Mouse (Mus musculus) bone marrow, adult 2 months (tissue): ENCODE data around the gene Col17a1. TPM values are rescaled to one million over a fixed set of nuclear protein-coding genes. Genes with fewer than 3 reads are reported as not detected.

Experiments used
- H3K27ac ChIP-seq: fragments of 200-500 bp; 2 replicates; pipeline ENCODE4 v1.5.1; 2012; ENCODE audit warnings: low read depth, mild to moderate bottlenecking, control low read depth, inconsistent platforms, low read length; ENCODE audit not compliant: control insufficient read depth, poor library complexity, insufficient read depth
- H3K4me1 ChIP-seq: fragments of 200-500 bp; 2 replicates; pipeline ENCODE4 v1.6.1; 2011; ENCODE audit warnings: low read length; ENCODE audit not compliant: control insufficient read depth, insufficient read depth
- H3K4me3 ChIP-seq: fragments of 200-500 bp; replicated peaks from 2 replicates; pipeline ENCODE3; 2011; ENCODE audit warnings: mild to moderate bottlenecking, low read depth, low read length, control low read depth; ENCODE audit not compliant: control insufficient read depth
- CTCF ChIP-seq: fragments of 200-500 bp; IDR thresholded peaks from 2 replicates; pipeline ENCODE4 v1.5.1; 2011; ENCODE audit warnings: low read length, control low read depth; ENCODE audit not compliant: control insufficient read depth, insufficient read depth
- POLR2A ChIP-seq: fragments of 200-500 bp; IDR thresholded peaks from 2 replicates; pipeline ENCODE4 v1.6.1; 2011; ENCODE audit warnings: low read depth, mild to moderate bottlenecking, control low read depth, low read length, borderline replicate concordance; ENCODE audit not compliant: control insufficient read depth
- WGBS: fragments of 180-500 bp; shearing (Covaris S2); methylation state at CpG from one replicate; pipeline ENCODE4 v1.1.7; 2018; 5-methylcytosine and 5-hydroxymethylcytosine counted together
- polyA plus RNA-seq: library from polyadenylated mRNA; stranded (reverse); fragments of >200 nt; gene quantifications from 2 replicates; pipeline ENCODE4 v1.2.4, GENCODE M21; 2011; ENCODE audit warnings: low replicate concordance; ENCODE audit not compliant: missing spikeins, insufficient read depth, insufficient read length

Col17a1 gene
- polyA plus RNA-seq, 1 experiment = not detected

DNA sequence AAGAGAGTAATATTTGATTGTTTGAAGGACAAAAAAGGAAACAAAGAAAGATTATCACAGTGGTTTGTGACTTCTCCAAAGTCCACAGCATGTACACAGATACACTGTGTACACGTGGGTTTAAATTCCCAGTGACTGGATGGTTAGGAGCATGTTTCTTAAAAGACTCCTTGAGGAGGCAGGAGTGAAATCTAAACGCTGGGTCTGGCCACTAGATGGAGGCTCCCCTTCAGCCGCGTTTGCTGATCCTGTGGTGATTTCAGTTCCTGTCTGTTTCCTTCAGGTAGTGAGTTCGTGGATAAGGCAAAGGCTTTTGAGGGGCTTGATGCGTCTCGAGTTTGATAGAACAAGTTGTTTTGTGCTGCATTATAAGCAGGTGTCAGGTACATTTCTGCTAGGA is 78.5 kb downstream of the Col17a1 start:
- TF ChIP-seq POLR2A (no peak), CTCF (no peak)
- WGBS = 54% methylated on average over 7 of the region's 7 CpGs

GRCm38 (mm10) chr19:47608513-47608912 is 83.4 kb downstream of the Col17a1 start:
- no peak for TF ChIP-seq CTCF
- TF ChIP-seq POLR2A = no peak
- Histone ChIP-seq H3K4me1 (no peaks in the 10 kb centered on the region), H3K4me3 (no peak overlapping the region), H3K27ac (no peak overlapping the region)
- 49% methylated on average over 3 of the region's 3 CpGs for WGBS

More for the DNA sequence above, 78.5 kb downstream of the Col17a1 start:
- no peaks in the 10 kb centered on the region for H3K4me1 ChIP-seq
- H3K27ac ChIP-seq = no peak overlapping the region
- no peak overlapping the region for H3K4me3 ChIP-seq

Other genes starting within 250 kb of the Col17a1 start
- gene Sh3pxd2a, start 227.7 kb downstream of the Col17a1 start, polyA plus RNA-seq = 6.3 and 8.3 TPM in 2 replicates
- gene Stn1, start 154.6 kb downstream of the Col17a1 start, polyA plus RNA-seq = 7.5 and 19.1 TPM in 2 replicates
- 40.1 and 54.3 TPM in 2 replicates for gene Slk, start 112.4 kb downstream of the Col17a1 start, polyA plus RNA-seq
- 35.6 and 53.0 TPM in 2 replicates for gene Sfr1, start 39.6 kb upstream of the Col17a1 start, polyA plus RNA-seq
- 24.8 and 34.2 TPM in 2 replicates for gene Gsto1, start 162.9 kb upstream of the Col17a1 start, polyA plus RNA-seq
- 2.0 TPM in 1 of 2 replicates, not detected in the other for gene Gsto2, start 173.4 kb upstream of the Col17a1 start, polyA plus RNA-seq
- gene Cfap43, start 227.2 kb upstream of the Col17a1 start, polyA plus RNA-seq = not detected in 2 replicates
- 8.8 and 14.9 TPM in 2 replicates for gene Itprip, start 227.2 kb upstream of the Col17a1 start, polyA plus RNA-seq
- not detected in 2 replicates for gene Cfap58, start 245.6 kb upstream of the Col17a1 start, polyA plus RNA-seq